Mouse (Mus musculus) embryonic fibroblast, embryonic 13.5 days (primary cell): Measurements from ENCODE around the gene Med8.

Experiments used
- CTCF ChIP-seq: IDR thresholded peaks from 2 replicates; pipeline ENCODE4 v1.5.1; 2011; ENCODE audit warnings: mild to moderate bottlenecking, control low read depth, low read length, moderate library complexity, borderline replicate concordance; ENCODE audit not compliant: insufficient read depth
- POLR2A ChIP-seq: IDR thresholded peaks from 2 replicates; pipeline ENCODE4 v1.6.1; 2011; ENCODE audit warnings: low read depth, mild to moderate bottlenecking, control low read depth, low read length, moderate library complexity

DNA sequence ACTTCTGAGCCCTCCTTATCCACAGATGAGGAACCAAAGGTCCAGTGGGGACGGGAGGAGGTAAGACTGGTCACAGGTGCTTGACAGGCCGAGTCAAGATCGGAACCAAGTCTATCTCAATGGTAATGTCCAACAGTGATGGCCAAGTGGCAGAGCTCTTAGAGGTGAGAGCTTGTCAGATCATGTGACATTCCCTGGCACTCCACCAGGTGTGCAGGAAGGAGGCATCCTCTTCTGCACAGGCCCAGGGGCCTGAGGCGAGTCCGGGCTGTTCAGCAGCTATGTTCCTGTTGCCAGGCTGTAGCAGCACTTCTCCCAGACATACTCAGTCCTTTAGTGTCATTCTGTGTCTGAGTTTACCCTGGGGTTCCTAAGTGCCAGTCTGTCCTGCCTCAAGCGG, 46.3 kb upstream of the Med8 start:
- no peak for TF ChIP-seq CTCF
- TF ChIP-seq POLR2A, result no peak
